Mouse (Mus musculus) ES-CJ7 (cell line): ENCODE results near the gene Josd2.

Experiments used
- DNase-seq: peaks from one replicate; pipeline ENCODE4 v3.0.0; 2011; ENCODE audit warnings: low read depth, low spot score

The Josd2 gene

DNA sequence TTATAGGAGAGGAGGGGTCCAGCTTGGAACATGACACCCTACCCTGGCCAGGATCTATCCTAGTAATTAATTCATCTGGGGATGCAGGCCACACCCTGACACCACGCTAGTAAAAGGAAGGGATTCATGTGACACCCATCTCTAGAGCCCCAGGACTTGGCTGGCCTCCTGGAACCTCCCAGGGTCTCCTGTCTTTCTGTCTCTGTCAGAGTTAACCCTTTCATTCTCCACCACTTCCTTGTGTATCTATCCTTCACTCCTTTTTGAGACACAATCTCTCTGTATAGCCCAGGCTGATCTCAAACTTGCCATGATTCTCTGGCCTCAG is 4.7 kb downstream of the Josd2 start:
- DNase-seq, result no peak

DNA sequence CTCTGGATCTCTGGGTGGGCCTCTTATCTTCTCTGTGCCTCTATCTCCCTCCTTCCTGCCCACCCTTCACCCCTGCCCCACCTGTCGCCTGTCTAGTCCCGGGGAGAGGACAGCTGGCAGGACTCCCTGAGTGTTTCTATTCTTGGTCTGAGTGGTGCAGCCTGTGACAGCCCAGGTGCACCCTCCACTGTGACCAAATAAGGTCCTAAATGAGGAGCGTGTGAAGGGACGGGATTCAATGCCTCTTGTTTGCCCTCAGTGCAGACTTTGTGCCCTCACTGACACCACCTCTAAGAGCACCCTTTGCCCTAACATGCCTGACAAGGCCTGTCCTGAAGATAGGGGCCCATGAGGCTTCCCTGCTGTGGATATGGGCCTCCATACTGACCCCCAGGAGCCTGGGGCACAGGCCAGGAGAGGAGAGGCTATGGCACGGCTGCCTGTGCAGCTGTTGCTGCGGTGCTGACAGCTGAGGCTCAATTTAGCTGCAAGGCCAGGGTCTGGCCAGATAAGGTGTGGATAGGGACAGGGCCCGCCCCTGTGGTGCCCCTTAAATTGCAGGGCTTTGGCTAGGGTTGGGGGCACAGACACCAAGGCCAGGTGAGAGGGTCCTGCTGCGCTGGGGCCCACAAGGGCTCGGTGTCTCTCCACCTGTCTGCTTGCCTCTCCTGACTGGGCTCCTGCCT is 5.3 kb downstream of the Josd2 start:
- no peak for DNase-seq

- no peak for DNase-seq
Measured at GRCm38 (mm10) chr7:44474419-44474818, 6.6 kb downstream of the Josd2 start.

GRCm38 (mm10) chr7:44475046-44475614 is 7.3 kb downstream of the Josd2 start:
- no peak for DNase-seq

GRCm38 (mm10) chr7:44482836-44483435 is 15.2 kb downstream of the Josd2 start:
- no peak for DNase-seq

GRCm38 (mm10) chr7:44484109-44484508 is 16.3 kb downstream of the Josd2 start:
- DNase-seq, result no peak

DNA sequence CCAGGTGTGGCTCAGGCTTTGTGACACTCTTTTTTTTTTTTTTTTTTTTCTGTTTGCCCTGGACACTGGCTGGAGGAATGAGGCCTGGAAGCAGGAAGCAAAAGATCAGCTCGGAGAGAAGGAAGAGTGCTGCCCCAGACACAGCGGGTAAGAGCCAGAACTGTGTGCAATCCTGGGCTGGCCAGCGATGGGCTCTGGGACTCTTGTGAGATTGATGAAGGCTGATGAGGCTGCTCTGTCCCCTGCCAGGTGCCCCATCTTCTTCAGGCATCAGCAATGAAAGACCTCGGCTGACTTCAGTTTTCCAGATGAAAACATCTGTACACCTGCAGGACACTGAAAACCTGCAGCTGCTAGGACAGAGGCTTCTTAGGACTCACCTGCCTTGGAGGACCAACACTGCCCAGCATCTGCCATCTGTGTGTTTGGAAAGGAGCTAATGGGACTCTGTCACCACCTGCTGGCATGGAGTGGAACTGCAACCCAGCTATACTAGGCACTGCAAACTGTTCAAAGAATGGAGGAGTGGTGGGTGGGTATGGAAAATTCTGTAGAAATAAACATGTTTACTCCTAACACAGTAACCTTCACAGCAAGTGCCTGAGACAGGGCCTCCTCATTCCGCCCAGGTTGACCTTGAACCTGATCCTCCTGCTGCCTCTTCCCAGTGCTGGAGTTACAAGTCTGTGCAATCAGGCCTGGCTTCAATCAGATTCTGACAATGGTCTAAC is 17.2 kb downstream of the Josd2 start:
- DNase-seq, result peak; percentile 84

DNA sequence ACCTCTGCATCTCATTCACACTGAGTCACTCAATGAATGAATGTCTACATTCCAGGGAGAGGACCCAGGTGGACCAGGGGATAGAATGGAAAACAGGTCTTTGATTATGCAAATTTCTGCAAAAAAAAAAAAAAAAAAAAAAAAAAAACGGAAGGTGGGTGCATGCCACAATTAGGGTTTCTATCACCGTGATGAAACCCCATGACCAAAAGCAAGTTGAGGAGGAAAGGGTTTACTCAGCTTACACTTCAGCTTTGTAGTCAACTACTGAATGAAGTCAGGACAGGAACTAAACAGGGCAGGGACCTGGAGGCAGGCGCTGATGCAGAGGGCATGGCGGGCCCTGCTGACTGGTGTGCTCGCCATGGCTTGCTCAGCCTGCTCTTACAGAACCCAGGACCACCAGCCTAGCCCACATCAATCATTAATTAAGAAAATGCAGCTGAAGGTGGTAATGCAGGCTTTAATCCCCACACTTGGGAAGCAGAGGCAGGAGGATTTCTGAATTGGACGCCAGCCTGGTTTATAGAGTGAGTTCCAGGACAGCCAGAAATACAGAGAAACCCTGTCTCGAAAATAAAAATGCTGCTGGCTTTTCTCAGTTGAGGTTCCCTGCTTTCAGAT is 17.9 kb downstream of the Josd2 start:
- DNase-seq, result no peak

GRCm38 (mm10) chr7:44486927-44487575 is 19.3 kb downstream of the Josd2 start:
- no peak for DNase-seq

DNA sequence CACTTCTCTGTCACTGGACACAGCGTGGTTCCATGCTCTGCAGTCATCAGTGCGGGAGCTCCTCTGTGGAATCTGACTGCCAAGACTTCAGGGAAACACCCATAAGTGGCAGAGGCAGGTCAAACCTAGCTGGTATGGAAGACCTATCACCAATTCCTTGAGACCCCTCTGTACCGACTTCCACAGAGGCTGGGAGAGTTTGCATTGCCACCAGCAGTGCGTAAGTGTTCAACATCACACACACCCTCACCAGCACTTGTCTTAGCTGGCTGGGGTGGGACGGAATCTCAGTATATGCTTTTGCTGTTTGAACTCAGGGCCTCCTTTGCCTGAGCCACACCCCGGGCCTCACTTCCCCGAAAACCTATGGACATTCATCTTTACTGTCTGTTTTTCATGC is 20.2 kb downstream of the Josd2 start:
- DNase-seq, result no peak

DNA sequence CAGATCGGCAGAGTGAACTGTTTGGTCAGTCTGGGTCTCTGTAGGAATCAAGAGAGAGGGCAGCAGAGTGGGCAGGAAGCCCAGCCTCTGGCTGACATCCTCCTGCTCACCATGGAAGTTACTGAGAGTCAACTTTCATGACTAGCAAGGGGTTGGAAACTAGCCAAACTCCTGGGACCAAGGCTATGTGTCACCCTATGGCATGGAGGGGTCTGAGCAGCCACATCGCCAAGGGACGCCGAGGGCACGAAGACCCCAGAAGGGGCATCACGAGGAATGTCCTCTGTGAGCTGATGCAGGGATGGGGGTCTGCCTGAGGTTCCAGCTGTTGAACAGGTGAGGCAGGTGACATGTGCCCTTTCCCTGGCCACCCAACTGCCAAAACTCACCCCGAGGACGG is 20.8 kb downstream of the Josd2 start:
- no peak for DNase-seq

- DNase-seq, result no peak
Measured at GRCm38 (mm10) chr7:44490281-44490680, 22.5 kb downstream of the Josd2 start.

DNA sequence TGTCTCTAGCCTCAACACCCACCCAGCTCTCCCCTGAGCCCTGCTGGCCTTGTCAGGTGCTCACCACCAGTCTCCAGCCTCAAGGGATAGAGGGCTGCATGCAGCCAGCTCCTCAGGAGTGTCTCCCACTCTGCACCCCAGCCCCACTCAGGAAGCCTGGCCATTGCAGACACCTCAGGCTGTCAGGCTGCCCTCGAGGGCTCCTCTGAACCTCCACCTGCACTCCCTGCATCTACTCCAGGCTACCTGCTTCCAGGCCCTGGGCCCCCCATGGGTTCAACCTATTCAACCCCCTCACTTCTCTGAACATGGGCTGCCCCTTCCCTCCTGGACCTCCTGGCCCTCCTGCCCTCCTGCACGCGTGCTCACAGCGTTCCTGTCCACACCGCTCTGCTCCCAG is 23.6 kb downstream of the Josd2 start:
- DNase-seq, result no peak

DNA sequence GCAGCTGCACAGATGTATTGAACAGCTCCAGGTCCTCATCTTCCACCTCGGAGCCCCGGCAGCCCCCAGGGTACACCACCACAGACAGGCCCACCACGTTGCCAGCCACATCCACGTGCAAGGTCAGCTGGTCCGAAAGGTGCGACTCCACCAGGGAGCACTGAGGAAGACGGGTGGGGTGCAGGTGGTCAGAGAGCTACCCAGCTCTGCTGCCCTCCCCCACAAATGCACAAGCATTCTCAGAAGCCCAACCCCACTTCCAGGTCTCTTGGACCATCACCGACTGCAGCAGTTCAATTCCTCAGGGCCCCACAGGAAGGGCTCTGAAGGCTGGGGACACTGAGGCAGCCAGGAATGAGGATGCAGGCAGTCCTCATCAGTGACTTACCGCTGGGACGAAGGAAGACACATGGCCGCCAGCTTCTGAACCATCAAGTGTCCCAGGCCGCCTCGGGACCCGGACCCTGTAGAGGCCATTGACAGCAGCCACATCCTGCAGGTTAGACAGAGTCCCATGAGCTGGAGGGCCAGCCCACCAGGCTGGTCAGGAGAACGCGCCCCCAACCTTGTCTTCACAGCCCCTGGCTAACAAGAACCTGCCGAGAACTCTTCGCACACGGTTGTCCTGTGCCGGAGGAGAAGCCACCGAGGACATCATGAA is 24.5 kb downstream of the Josd2 start:
- no peak for DNase-seq

DNA sequence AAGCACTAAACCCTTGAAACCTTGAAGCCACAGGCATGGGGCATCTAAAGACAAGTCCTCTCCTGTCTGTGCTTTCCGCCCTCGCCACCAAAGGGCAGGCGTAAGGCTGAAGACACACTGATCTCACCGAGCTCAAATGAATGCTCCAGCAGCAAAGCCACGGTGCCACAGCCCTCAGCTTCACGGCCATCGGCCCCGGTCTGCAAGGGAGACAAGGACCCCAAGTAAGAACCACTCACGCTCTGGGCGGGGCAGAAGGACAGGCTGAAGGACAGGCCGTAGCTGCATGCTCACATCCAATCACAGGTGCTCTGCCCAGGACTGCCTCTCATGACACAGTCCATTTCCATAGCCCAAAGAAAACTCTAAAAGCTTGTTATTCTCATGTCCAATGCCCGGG is 26.9 kb downstream of the Josd2 start:
- no peak for DNase-seq

DNA sequence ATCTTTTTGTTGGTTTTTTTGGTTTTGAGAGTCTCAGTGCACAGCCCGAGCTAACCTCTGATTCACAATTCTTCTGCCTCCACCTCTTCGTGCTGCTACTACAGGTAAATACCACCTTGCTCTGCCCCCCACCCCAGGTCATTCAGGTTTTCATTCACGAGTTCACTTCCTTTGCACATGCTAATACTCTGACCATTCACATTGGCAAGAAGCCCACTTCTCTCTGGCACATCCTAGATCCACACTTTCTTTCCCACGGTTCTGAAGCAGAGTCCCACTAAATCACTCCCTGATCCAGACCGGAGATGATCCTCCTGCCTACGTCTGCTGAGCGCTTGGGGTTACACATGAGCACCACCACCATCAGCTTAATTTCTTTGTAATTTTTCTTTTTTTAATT is 27.3 kb downstream of the Josd2 start:
- peak; percentile 31 for DNase-seq

GRCm38 (mm10) chr7:44495992-44496770 is 28.4 kb downstream of the Josd2 start, which contains the start of the genes Emc10 and Fam71e1:
Gene Emc10, minus strand, starts transcription at chr7:44496529.
Gene Fam71e1, plus strand, starts transcription at chr7:44496581.
- peak; percentile 100 for DNase-seq

DNA sequence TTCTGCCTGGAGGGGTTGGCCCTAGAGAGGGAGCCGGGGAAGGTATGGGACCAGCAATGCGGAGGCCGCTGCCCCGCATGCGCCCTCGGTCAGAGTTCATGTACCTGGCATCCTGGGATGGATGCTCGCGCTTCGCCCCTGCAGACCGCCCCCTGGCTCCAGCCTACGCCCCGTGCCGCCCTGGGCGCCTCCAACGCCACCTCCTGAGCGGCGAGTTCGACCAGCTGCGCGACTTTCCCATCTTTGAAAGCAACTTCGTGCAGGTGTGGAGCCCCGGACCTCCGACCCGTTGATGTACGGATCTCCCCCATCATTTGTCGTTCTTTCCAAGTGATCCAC is 29.0 kb downstream of the Josd2 start:
- no peak for DNase-seq

- no peak for DNase-seq
Measured at GRCm38 (mm10) chr7:44497361-44498055, 29.7 kb downstream of the Josd2 start.

GRCm38 (mm10) chr7:44498922-44499321 is 31.1 kb downstream of the Josd2 start:
- DNase-seq, result no peak
